Mouse (Mus musculus) forebrain, embryonic 12.5 days (tissue): ENCODE results near the gene Fbxw2. TPM values are rescaled to one million over a fixed set of nuclear protein-coding genes. Genes with fewer than 3 reads are reported as not detected.
"Not testable (repeated sequence)": the region's sequence is repeated elsewhere in the genome, so short reads cannot be mapped to it uniquely, and the experiment has no call there.

Experiments
- ATAC-seq: fragments of 200-750 bp; cut with Nextera tagmentation; 2 replicates; pipeline ENCODE4 v1.8.0; 2017; ENCODE audit warnings: moderate TSS enrichment; ENCODE audit not compliant: low FRiP score
- H3K27ac ChIP-seq: fragments of 300-500 bp; sonication (generic); 2 replicates; pipeline ENCODE4 v1.5.1; 2016; ENCODE audit warnings: mild to moderate bottlenecking
- H3K27me3 ChIP-seq: fragments of 300-500 bp; sonication (generic); 2 replicates; pipeline ENCODE4 v1.6.1; 2016; ENCODE audit warnings: mild to moderate bottlenecking
- H3K36me3 ChIP-seq: fragments of 300-500 bp; sonication (generic); replicated peaks from 2 replicates; pipeline ENCODE4 v1.6.1; 2016; ENCODE audit warnings: mild to moderate bottlenecking
- H3K4me1 ChIP-seq: fragments of 300-500 bp; sonication (generic); 2 replicates; pipeline ENCODE4 v1.6.1; 2016
- H3K4me2 ChIP-seq: fragments of 300-500 bp; sonication (generic); 2 replicates; pipeline ENCODE4 v1.6.1; 2016; ENCODE audit warnings: mild to moderate bottlenecking, moderate library complexity
- H3K4me3 ChIP-seq: fragments of 300-500 bp; sonication (generic); replicated peaks from 2 replicates; pipeline ENCODE4 v1.5.1; 2016; ENCODE audit warnings: mild to moderate bottlenecking
- H3K9ac ChIP-seq: fragments of 300-500 bp; sonication (generic); 2 replicates; pipeline ENCODE4 v1.6.1; 2016; ENCODE audit warnings: mild to moderate bottlenecking
- H3K9me3 ChIP-seq: fragments of 300-500 bp; sonication (generic); 2 replicates; pipeline ENCODE4 v1.6.1; 2016
- WGBS: fragments of 180-500 bp; shearing (Covaris S2); methylation state at CpG from one replicate; pipeline ENCODE4 v1.1.7; 2016; 5-methylcytosine and 5-hydroxymethylcytosine counted together
- polyA plus RNA-seq: library from polyadenylated mRNA; unstranded; fragments of >200 nt; fragmentation: Nextera tagmentation; extraction: Ambion mirVana; gene quantifications from 2 replicates; pipeline ENCODE4 v1.2.1, GENCODE M21; 2016

Fbxw2 gene
- polyA plus RNA-seq = 83.9 and 90.2 TPM in 2 replicates

- WGBS = under 1% methylated on average over 57 of the region's 57 CpGs
- ATAC-seq = peak; percentile 98
- H3K4me3 ChIP-seq = peak within 1 kb of the TSS; percentile 97
These were observed at the start of gene Fbxw2 for GRCm38 (mm10) chr2:34825827-34826459. Gene Fbxw2 (minus strand): TSS chr2:34826311.

GRCm38 (mm10) chr2:34874816-34875345 is 48.8 kb upstream of the Fbxw2 start, which contains the start of gene Psmd5:
Gene Psmd5 (minus strand): TSS chr2:34874968.
- peaks cover 14% of the 10 kb centered on the region for H3K4me1 ChIP-seq
- peaks cover 49% of the 10 kb centered on the region for H3K27me3 ChIP-seq
- H3K9me3 ChIP-seq = no peaks in the 10 kb centered on the region
- no peaks in the 10 kb centered on the region for H3K36me3 ChIP-seq
- no peak for ATAC-seq
- H3K4me2 ChIP-seq = peak within 1 kb of the TSS; percentile 13
- H3K9ac ChIP-seq = peak within 1 kb of the TSS; percentile 4; the same call in 1 of the 2 replicates
- 0 out of 2 replicates have a peak within 1 kb of the TSS, but pooled peaks have one; percentile 0 for H3K4me3 ChIP-seq
- no peak within 1 kb of the TSS for H3K27ac ChIP-seq
- WGBS = 14% methylated on average over 8 of the region's 8 CpGs

More at GRCm38 (mm10) chr2:34825827-34826459, at the start of gene Fbxw2:
- Histone ChIP-seq H3K9me3 (no peaks in the 10 kb centered on the region), H3K4me1 (peaks cover 19% of the 10 kb centered on the region), H3K9ac (peak within 1 kb of the TSS; percentile 94), H3K27ac (peak within 1 kb of the TSS; percentile 70; the same call in 1 of the 2 replicates), H3K27me3 (0 out of 2 replicates have a peak, but pooled peaks cover 3% of the 10 kb centered on the region), H3K36me3 (peaks cover 9% of the 10 kb centered on the region), H3K4me2 (peak within 1 kb of the TSS; percentile 72)

- H3K27me3 ChIP-seq = peaks cover 49% of the 10 kb centered on the region
- H3K27ac ChIP-seq = no peak within 1 kb of the TSS
- peak within 1 kb of the TSS; percentile 4; the same call in 1 of the 2 replicates for H3K9ac ChIP-seq
- ATAC-seq = no peak
- H3K4me2 ChIP-seq = peak within 1 kb of the TSS; percentile 13
- 0 out of 2 replicates have a peak within 1 kb of the TSS, but pooled peaks have one; percentile 0 for H3K4me3 ChIP-seq
- 4% methylated on average over 14 of the region's 14 CpGs for whole genome bisulfite sequencing
- H3K36me3 ChIP-seq = no peaks in the 10 kb centered on the region
- no peaks in the 10 kb centered on the region for H3K9me3 ChIP-seq
- peaks cover 21% of the 10 kb centered on the region for H3K4me1 ChIP-seq
These were observed 48.2 kb upstream of the Fbxw2 start, which contains the start of gene Cutal for GRCm38 (mm10) chr2:34874271-34874670. Gene Cutal (plus strand): TSS chr2:34874396.

- no peaks in the 10 kb centered on the region for H3K9me3 ChIP-seq
- peak overlapping the region; percentile 70 for H3K4me2 ChIP-seq
- under 1% methylated on average over 67 of the region's 67 CpGs for WGBS
- H3K36me3 ChIP-seq = peaks cover 6% of the 10 kb centered on the region
- peak overlapping the region; percentile 85 for H3K4me3 ChIP-seq
- H3K27ac ChIP-seq = peak overlapping the region; percentile 93
- peak overlapping the region; percentile 91 for H3K9ac ChIP-seq
- ATAC-seq = peak; percentile 99
- peaks cover 38% of the 10 kb centered on the region for H3K4me1 ChIP-seq
- peaks cover 25% of the 10 kb centered on the region for H3K27me3 ChIP-seq
These were observed 44.7 kb upstream of the Fbxw2 start for GRCm38 (mm10) chr2:34870520-34871474.

- 57% methylated on average over 5 of the region's 5 CpGs for WGBS
- peak overlapping the region; percentile 70 for H3K4me2 ChIP-seq
- H3K9ac ChIP-seq = peak overlapping the region; percentile 50
- H3K4me3 ChIP-seq = peak overlapping the region; percentile 85
- H3K9me3 ChIP-seq = no peaks in the 10 kb centered on the region
- no peak for ATAC-seq
- peaks cover 36% of the 10 kb centered on the region for H3K4me1 ChIP-seq
- peaks cover 17% of the 10 kb centered on the region for H3K36me3 ChIP-seq
- no peak overlapping the region for H3K27ac ChIP-seq
- peaks cover 19% of the 10 kb centered on the region for H3K27me3 ChIP-seq
These were observed 43.6 kb upstream of the Fbxw2 start for GRCm38 (mm10) chr2:34869680-34870079.

GRCm38 (mm10) chr2:34857728-34858127 is 31.6 kb upstream of the Fbxw2 start:
- Histone ChIP-seq H3K27ac (no peak overlapping the region), H3K36me3 (peaks cover 89% of the 10 kb centered on the region), H3K9me3 (no peaks in the 10 kb centered on the region), H3K4me2 (no peak overlapping the region), H3K4me3 (no peak overlapping the region), H3K9ac (no peak overlapping the region), H3K27me3 (no peaks in the 10 kb centered on the region), H3K4me1 (no peaks in the 10 kb centered on the region)
- ATAC-seq = no peak
- WGBS = 92% methylated on average over 8 of the region's 8 CpGs

- Histone ChIP-seq H3K4me1 (no peaks in the 10 kb centered on the region), H3K4me2 (no peak overlapping the region), H3K27me3 (no peaks in the 10 kb centered on the region), H3K9ac (no peak overlapping the region), H3K9me3 (no peaks in the 10 kb centered on the region), H3K36me3 (peaks cover 97% of the 10 kb centered on the region), H3K4me3 (no peak overlapping the region), H3K27ac (no peak overlapping the region)
- no peak for ATAC-seq
- WGBS = 92% methylated on average over 4 of the region's 4 CpGs
These were observed 29.2 kb upstream of the Fbxw2 start for GRCm38 (mm10) chr2:34855265-34855664.

GRCm38 (mm10) chr2:34847702-34848101 is 21.6 kb upstream of the Fbxw2 start:
- Histone ChIP-seq H3K27ac (no peak overlapping the region), H3K9me3 (no peaks in the 10 kb centered on the region), H3K36me3 (peaks cover 37% of the 10 kb centered on the region), H3K4me2 (no peak overlapping the region), H3K4me3 (no peak overlapping the region), H3K27me3 (no peaks in the 10 kb centered on the region), H3K9ac (no peak overlapping the region), H3K4me1 (no peaks in the 10 kb centered on the region)
- no peak for ATAC-seq
- 86% methylated on average over 1 of the region's 1 CpGs for WGBS

- H3K36me3 ChIP-seq = no peaks in the 10 kb centered on the region
- ATAC-seq = no peak
- H3K9ac ChIP-seq = no peak overlapping the region
- no peaks in the 10 kb centered on the region for H3K9me3 ChIP-seq
- no peaks in the 10 kb centered on the region for H3K4me1 ChIP-seq
- H3K4me3 ChIP-seq = no peak overlapping the region
- no peak overlapping the region for H3K27ac ChIP-seq
- 89% methylated on average over 11 of the region's 11 CpGs for WGBS
- no peak overlapping the region for H3K4me2 ChIP-seq
- no peaks in the 10 kb centered on the region for H3K27me3 ChIP-seq
These were observed 17.3 kb upstream of the Fbxw2 start for GRCm38 (mm10) chr2:34843211-34843939.

- H3K4me3 ChIP-seq = no peak overlapping the region
- no peak overlapping the region for H3K27ac ChIP-seq
- ATAC-seq = no peak
- no peaks in the 10 kb centered on the region for H3K9me3 ChIP-seq
- H3K4me1 ChIP-seq = no peaks in the 10 kb centered on the region
- H3K36me3 ChIP-seq = no peaks in the 10 kb centered on the region
- 89% methylated on average over 8 of the region's 8 CpGs for WGBS
- 0 out of 2 replicates have a peak, but pooled peaks cover 9% of the 10 kb centered on the region for H3K27me3 ChIP-seq
- H3K9ac ChIP-seq = no peak overlapping the region
- no peak overlapping the region for H3K4me2 ChIP-seq
These were observed 15.6 kb upstream of the Fbxw2 start for GRCm38 (mm10) chr2:34841706-34842105.

GRCm38 (mm10) chr2:34840143-34840542 is 14.0 kb upstream of the Fbxw2 start:
- not testable (repeated sequence) for H3K27ac ChIP-seq, H3K36me3 ChIP-seq, ATAC-seq, H3K27me3 ChIP-seq, H3K4me1 ChIP-seq, H3K4me2 ChIP-seq, H3K9ac ChIP-seq, H3K9me3 ChIP-seq, H3K4me3 ChIP-seq
- 79% methylated on average over 5 of the region's 5 CpGs for WGBS
